Mouse (Mus musculus): ENCODE measurements around the gene Vamp8. TPM values are rescaled to one million over a fixed set of nuclear protein-coding genes. Genes with fewer than 3 reads are reported as not detected.
A peak's percentile ranks its signal among the peaks of the same experiment; 100 is the strongest.

The Vamp8 gene
- polyA plus RNA-seq, 1 experiment from 2014 or later: 21.9 TPM

GRCm38 (mm10) chr6:72344396-72345073 lies 46.0 kb downstream of the Vamp8 start:
- Histone ChIP-seq H3K4me1 (replicated peaks) (peaks cover 45% of the 10 kb centered on the region), H3K9ac (replicated peaks) (peak overlapping the region; percentile 94), H3K27me3 (no peaks in the 10 kb centered on the region), H3K36me3 (peaks cover 20% of the 10 kb centered on the region), H3K27ac (peak overlapping the region; percentile 74), H3K4me2 (replicated peaks) (peak overlapping the region; percentile 97), H3K9me3 (no peaks in the 10 kb centered on the region), H3K4me3 (replicated peaks) (peak overlapping the region; percentile 94)
- ATAC-seq: peak; percentile 64
- WGBS: under 1% methylated on average over 42 of the region's 42 CpGs

- Histone ChIP-seq H3K4me3 (replicated peaks) (no peak overlapping the region), H3K4me1 (replicated peaks) (peaks cover 18% of the 10 kb centered on the region), H3K27ac (no peak overlapping the region), H3K36me3 (peaks cover 47% of the 10 kb centered on the region), H3K9ac (replicated peaks) (no peak overlapping the region), H3K9me3 (no peaks in the 10 kb centered on the region), H3K4me2 (replicated peaks) (no peak overlapping the region), H3K27me3 (no peaks in the 10 kb centered on the region)
- WGBS: 69% methylated on average over 2 of the region's 2 CpGs
- no peak for ATAC-seq
Observed at GRCm38 (mm10) chr6:72340481-72340880, 50.0 kb downstream of the Vamp8 start.

Other genes starting within 250 kb of the Vamp8 start
- 2.2 and 3.8 TPM in 2 replicates for gene Atoh8, start 155.1 kb downstream of the Vamp8 start, polyA plus RNA-seq (2015; fragmentation: Nextera tagmentation; extraction: Ambion mirVana)
- gene Sftpb, start 86.1 kb downstream of the Vamp8 start, polyA plus RNA-seq (2015; fragmentation: Nextera tagmentation; extraction: Ambion mirVana): not detected in 2 replicates
- gene Usp39, start 45.5 kb downstream of the Vamp8 start, polyA plus RNA-seq (2015; fragmentation: Nextera tagmentation; extraction: Ambion mirVana): 51.5 and 53.4 TPM in 2 replicates
- gene 0610030E20Rik, start 43.4 kb downstream of the Vamp8 start, polyA plus RNA-seq (2015; fragmentation: Nextera tagmentation; extraction: Ambion mirVana): 21.7 and 23.9 TPM in 2 replicates
- gene Tmem150a, start 35.3 kb downstream of the Vamp8 start, polyA plus RNA-seq (2015; fragmentation: Nextera tagmentation; extraction: Ambion mirVana): 10.3 and 11.5 TPM in 2 replicates
- gene Rnf181, start 23.7 kb downstream of the Vamp8 start, polyA plus RNA-seq (2015; fragmentation: Nextera tagmentation; extraction: Ambion mirVana): 127 and 132 TPM in 2 replicates
- 14.5 and 15.9 TPM in 2 replicates for gene Vamp5, start 10.2 kb downstream of the Vamp8 start, polyA plus RNA-seq (2015; fragmentation: Nextera tagmentation; extraction: Ambion mirVana)
- 14.4 and 18.7 TPM in 2 replicates for gene Ggcx, start 23.6 kb upstream of the Vamp8 start, polyA plus RNA-seq (2015; fragmentation: Nextera tagmentation; extraction: Ambion mirVana)
- gene Mat2a, start 48.9 kb upstream of the Vamp8 start, polyA plus RNA-seq (2015; fragmentation: Nextera tagmentation; extraction: Ambion mirVana): 439 and 454 TPM in 2 replicates
- 1.5 TPM in 2 replicates for gene Sh2d6, start 131.0 kb upstream of the Vamp8 start, polyA plus RNA-seq (2015; fragmentation: Nextera tagmentation; extraction: Ambion mirVana)
- 5.3 and 5.7 TPM in 2 replicates for gene Capg, start 153.7 kb upstream of the Vamp8 start, polyA plus RNA-seq (2015; fragmentation: Nextera tagmentation; extraction: Ambion mirVana)
- gene Elmod3, start 207.7 kb upstream of the Vamp8 start, polyA plus RNA-seq (2015; fragmentation: Nextera tagmentation; extraction: Ambion mirVana): 15.7 and 16.5 TPM in 2 replicates
- 5.0 and 6.2 TPM in 2 replicates for gene Retsat, start 207.8 kb upstream of the Vamp8 start, polyA plus RNA-seq (2015; fragmentation: Nextera tagmentation; extraction: Ambion mirVana)
- gene Tgoln1, start 226.3 kb upstream of the Vamp8 start, polyA plus RNA-seq (2015; fragmentation: Nextera tagmentation; extraction: Ambion mirVana): 39.6 and 41.2 TPM in 2 replicates